Mouse (Mus musculus): ENCODE measurements around the gene Fgf13. TPM values are rescaled to one million over a fixed set of nuclear protein-coding genes. Genes with fewer than 3 reads are reported as not detected.
A peak's percentile ranks its signal among the peaks of the same experiment; 100 is the strongest.

Fgf13 gene
- polyA plus RNA-seq, 1 experiment from 2014 or later = 100 TPM

- H3K27me3 ChIP-seq (ENCODE audit: control insufficient read depth, insufficient read depth, low read length) = no peaks in the 10 kb centered on the region
- ATAC-seq (ENCODE audit: low FRiP score, low TSS enrichment) = no peak
- H3K27ac ChIP-seq (replicated peaks; ENCODE audit: low read depth, low read length) = no peak overlapping the region
- no peak overlapping the region for H3K4me2 ChIP-seq (ENCODE audit: low read length)
- no peak overlapping the region for H3K9ac ChIP-seq (replicated peaks; ENCODE audit: low read length)
- DNase-seq = no peak
- WGBS = 79% methylated on average over 4 of the region's 4 CpGs
- H3K36me3 ChIP-seq (ENCODE audit: control insufficient read depth, insufficient read depth, low read length) = no peaks in the 10 kb centered on the region
- no peaks in the 10 kb centered on the region for H3K9me3 ChIP-seq (ENCODE audit: control insufficient read depth, low read length)
- no peaks in the 10 kb centered on the region for H3K4me1 ChIP-seq (ENCODE audit: control insufficient read depth, insufficient read depth, low read length)
- H3K4me3 ChIP-seq (replicated peaks; ENCODE audit: low read depth, low read length) = no peak overlapping the region
Observed at GRCm38 (mm10) chrX:59508273-59508672, 59.6 kb downstream of the Fgf13 start.

- H3K9me3 ChIP-seq (ENCODE audit: control insufficient read depth, low read length) = no peaks in the 10 kb centered on the region
- no peaks in the 10 kb centered on the region for H3K27me3 ChIP-seq (ENCODE audit: control insufficient read depth, insufficient read depth, low read length)
- no peak for DNase-seq
- H3K4me1 ChIP-seq (ENCODE audit: control insufficient read depth, insufficient read depth, low read length) = no peaks in the 10 kb centered on the region
- H3K4me2 ChIP-seq (ENCODE audit: low read length) = no peak overlapping the region
- H3K27ac ChIP-seq (replicated peaks; ENCODE audit: low read depth, low read length) = no peak overlapping the region
- no peak for ATAC-seq (ENCODE audit: low FRiP score, low TSS enrichment)
- no peak overlapping the region for H3K9ac ChIP-seq (replicated peaks; ENCODE audit: low read length)
- no peaks in the 10 kb centered on the region for H3K36me3 ChIP-seq (ENCODE audit: control insufficient read depth, insufficient read depth, low read length)
- no peak overlapping the region for H3K4me3 ChIP-seq (replicated peaks; ENCODE audit: low read depth, low read length)
- WGBS = 44% methylated on average over 1 of the region's 1 CpGs
Observed at GRCm38 (mm10) chrX:59493388-59493787, 74.5 kb downstream of the Fgf13 start.

GRCm38 (mm10) chrX:59485426-59485825 is 82.4 kb downstream of the Fgf13 start:
- Histone ChIP-seq H3K4me2 (ENCODE audit: low read length) (no peak overlapping the region), H3K4me1 (ENCODE audit: control insufficient read depth, insufficient read depth, low read length) (no peaks in the 10 kb centered on the region), H3K27ac (replicated peaks; ENCODE audit: low read depth, low read length) (no peak overlapping the region), H3K36me3 (ENCODE audit: control insufficient read depth, insufficient read depth, low read length) (no peaks in the 10 kb centered on the region), H3K27me3 (ENCODE audit: control insufficient read depth, insufficient read depth, low read length) (no peaks in the 10 kb centered on the region), H3K4me3 (replicated peaks; ENCODE audit: low read depth, low read length) (no peak overlapping the region), H3K9me3 (ENCODE audit: control insufficient read depth, low read length) (no peaks in the 10 kb centered on the region), H3K9ac (replicated peaks; ENCODE audit: low read length) (no peak overlapping the region)
- ATAC-seq (ENCODE audit: low FRiP score, low TSS enrichment) = no peak
- no peak for DNase-seq
- WGBS = 75% methylated on average over 2 of the region's 2 CpGs

GRCm38 (mm10) chrX:59402596-59403285 is 165.1 kb downstream of the Fgf13 start:
- Histone ChIP-seq H3K4me3 (replicated peaks; ENCODE audit: low read depth, low read length) (no peak overlapping the region), H3K4me1 (ENCODE audit: control insufficient read depth, insufficient read depth, low read length) (no peaks in the 10 kb centered on the region), H3K27ac (replicated peaks; ENCODE audit: low read depth, low read length) (no peak overlapping the region), H3K27me3 (ENCODE audit: control insufficient read depth, insufficient read depth, low read length) (no peaks in the 10 kb centered on the region), H3K9me3 (ENCODE audit: control insufficient read depth, low read length) (no peaks in the 10 kb centered on the region), H3K36me3 (ENCODE audit: control insufficient read depth, insufficient read depth, low read length) (no peaks in the 10 kb centered on the region), H3K9ac (replicated peaks; ENCODE audit: low read length) (no peak overlapping the region), H3K4me2 (ENCODE audit: low read length) (no peak overlapping the region)
- ATAC-seq (ENCODE audit: low FRiP score, low TSS enrichment) (no peak), DNase-seq (peak; percentile 2)
- WGBS = 56% methylated on average over 2 of the region's 2 CpGs

- Histone ChIP-seq H3K9me3 (ENCODE audit: control insufficient read depth, low read length) (no peaks in the 10 kb centered on the region), H3K9ac (replicated peaks; ENCODE audit: low read length) (no peak overlapping the region), H3K27me3 (ENCODE audit: control insufficient read depth, insufficient read depth, low read length) (no peaks in the 10 kb centered on the region), H3K4me2 (ENCODE audit: low read length) (no peak overlapping the region), H3K27ac (replicated peaks; ENCODE audit: low read depth, low read length) (no peak overlapping the region), H3K4me3 (replicated peaks; ENCODE audit: low read depth, low read length) (no peak overlapping the region), H3K4me1 (ENCODE audit: control insufficient read depth, insufficient read depth, low read length) (no peaks in the 10 kb centered on the region), H3K36me3 (ENCODE audit: control insufficient read depth, insufficient read depth, low read length) (no peaks in the 10 kb centered on the region)
- ATAC-seq (ENCODE audit: low FRiP score, low TSS enrichment) (no peak), DNase-seq (peak; percentile 5)
- 77% methylated on average over 3 of the region's 3 CpGs for WGBS
Observed at GRCm38 (mm10) chrX:59290916-59291411, 276.9 kb downstream of the Fgf13 start.

GRCm38 (mm10) chrX:59251576-59251975 is 316.3 kb downstream of the Fgf13 start:
- Histone ChIP-seq H3K9me3 (ENCODE audit: control insufficient read depth, low read length) (no peaks in the 10 kb centered on the region), H3K27me3 (ENCODE audit: control insufficient read depth, insufficient read depth, low read length) (no peaks in the 10 kb centered on the region), H3K27ac (replicated peaks; ENCODE audit: low read depth, low read length) (no peak overlapping the region), H3K4me3 (replicated peaks; ENCODE audit: low read depth, low read length) (no peak overlapping the region), H3K36me3 (ENCODE audit: control insufficient read depth, insufficient read depth, low read length) (no peaks in the 10 kb centered on the region), H3K9ac (replicated peaks; ENCODE audit: low read length) (no peak overlapping the region), H3K4me2 (ENCODE audit: low read length) (no peak overlapping the region), H3K4me1 (ENCODE audit: control insufficient read depth, insufficient read depth, low read length) (no peaks in the 10 kb centered on the region)
- no peak for ATAC-seq (ENCODE audit: low FRiP score, low TSS enrichment)
- DNase-seq = no peak

GRCm38 (mm10) chrX:59243752-59244151 is 324.1 kb downstream of the Fgf13 start:
- Histone ChIP-seq H3K4me3 (replicated peaks; ENCODE audit: low read depth, low read length) (no peak overlapping the region), H3K4me2 (ENCODE audit: low read length) (no peak overlapping the region), H3K27ac (replicated peaks; ENCODE audit: low read depth, low read length) (no peak overlapping the region), H3K36me3 (ENCODE audit: control insufficient read depth, insufficient read depth, low read length) (no peaks in the 10 kb centered on the region), H3K27me3 (ENCODE audit: control insufficient read depth, insufficient read depth, low read length) (no peaks in the 10 kb centered on the region), H3K9ac (replicated peaks; ENCODE audit: low read length) (no peak overlapping the region), H3K9me3 (ENCODE audit: control insufficient read depth, low read length) (no peaks in the 10 kb centered on the region), H3K4me1 (ENCODE audit: control insufficient read depth, insufficient read depth, low read length) (no peaks in the 10 kb centered on the region)
- whole genome bisulfite sequencing = 86% methylated on average over 3 of the region's 3 CpGs
- DNase-seq (peak; percentile 8), ATAC-seq (ENCODE audit: low FRiP score, low TSS enrichment) (no peak)

- 95% methylated on average over 3 of the region's 3 CpGs for WGBS
- Histone ChIP-seq H3K4me2 (ENCODE audit: low read length) (no peak overlapping the region), H3K9ac (replicated peaks; ENCODE audit: low read length) (no peak overlapping the region), H3K27ac (replicated peaks; ENCODE audit: low read depth, low read length) (no peak overlapping the region), H3K4me3 (replicated peaks; ENCODE audit: low read depth, low read length) (no peak overlapping the region), H3K9me3 (ENCODE audit: control insufficient read depth, low read length) (no peaks in the 10 kb centered on the region), H3K36me3 (ENCODE audit: control insufficient read depth, insufficient read depth, low read length) (no peaks in the 10 kb centered on the region), H3K4me1 (ENCODE audit: control insufficient read depth, insufficient read depth, low read length) (no peaks in the 10 kb centered on the region), H3K27me3 (ENCODE audit: control insufficient read depth, insufficient read depth, low read length) (no peaks in the 10 kb centered on the region)
- DNase-seq = no peak
- ATAC-seq (ENCODE audit: low FRiP score, low TSS enrichment) = no peak
Observed at GRCm38 (mm10) chrX:59243176-59243575, 324.7 kb downstream of the Fgf13 start.

- no peaks in the 10 kb centered on the region for H3K36me3 ChIP-seq (ENCODE audit: control insufficient read depth, insufficient read depth, low read length)
- H3K4me3 ChIP-seq (replicated peaks; ENCODE audit: low read depth, low read length) = no peak overlapping the region
- no peaks in the 10 kb centered on the region for H3K4me1 ChIP-seq (ENCODE audit: control insufficient read depth, insufficient read depth, low read length)
- H3K27ac ChIP-seq (replicated peaks; ENCODE audit: low read depth, low read length) = no peak overlapping the region
- H3K9me3 ChIP-seq (ENCODE audit: control insufficient read depth, low read length) = no peaks in the 10 kb centered on the region
- H3K9ac ChIP-seq (replicated peaks; ENCODE audit: low read length) = no peak overlapping the region
- no peak overlapping the region for H3K4me2 ChIP-seq (ENCODE audit: low read length)
- DNase-seq (peak; percentile 4), ATAC-seq (ENCODE audit: low FRiP score, low TSS enrichment) (no peak)
- H3K27me3 ChIP-seq (ENCODE audit: control insufficient read depth, insufficient read depth, low read length) = no peaks in the 10 kb centered on the region
Observed at GRCm38 (mm10) chrX:59241460-59241747, 326.5 kb downstream of the Fgf13 start.
